ENCODE assay signal across 7 mouse cellular contexts in genomic region chr8:124316466-124317136, GRCm38 (mm10).
DNase-seq lines count a peak whose midpoint lies in the region; ATAC-seq lines count a peak whose summit lies in the region.

No protein-coding gene starts in this region.

- whole genome bisulfite sequencing in embryonic facial prominence, embryonic 15.5 days, result 54% methylated on average over 12 of the region's 12 CpGs
- WGBS in lung, embryonic 16.5 days, result 38% methylated on average over 12 of the region's 12 CpGs

- no peak overlapping the region for H3K4me2 ChIP-seq in embryonic facial prominence, embryonic 15.5 days (replicated peaks)
- no peak overlapping the region for H3K4me2 ChIP-seq in lung, embryonic 16.5 days (ENCODE audit: low read depth, low read length)

- H3K36me3 ChIP-seq in embryonic facial prominence, embryonic 15.5 days, result no peaks in the 10 kb centered on the region
- H3K36me3 ChIP-seq in lung, embryonic 16.5 days (ENCODE audit: control insufficient read depth, insufficient read depth, low read length), result no peaks in the 10 kb centered on the region

- H3K4me3 ChIP-seq in embryonic facial prominence, embryonic 15.5 days (replicated peaks), result no peak overlapping the region
- H3K4me3 ChIP-seq in lung, embryonic 16.5 days (ENCODE audit: low read length), result no peak overlapping the region

- ATAC-seq in embryonic facial prominence, embryonic 15.5 days (ENCODE audit: insufficient number of reproducible peaks, low FRiP score, low TSS enrichment, low read depth), result no peak
- ATAC-seq in lung, embryonic 16.5 days (ENCODE audit: low read depth), result peak; percentile 56

- no peaks in the 10 kb centered on the region for H3K27me3 ChIP-seq in embryonic facial prominence, embryonic 15.5 days
- H3K27me3 ChIP-seq in lung, embryonic 16.5 days (ENCODE audit: control insufficient read depth, insufficient read depth, low read depth, low read length), result no peaks in the 10 kb centered on the region

- H3K27ac ChIP-seq in embryonic facial prominence, embryonic 15.5 days (replicated peaks), result 0 out of 2 replicates have a peak overlapping the region, but pooled peaks have one; percentile 12
- 0 out of 2 replicates have a peak overlapping the region, but pooled peaks have one; percentile 23 for H3K27ac ChIP-seq in lung, embryonic 16.5 days (ENCODE audit: low read length)

- intact Hi-C loops in heart, postnatal 36 days (cut with DNase I), result loop anchor here (2.0 kb wide), 1 partner anchor 34 kb away; no protein-coding TSS in a partner anchor

- no peak overlapping the region for H3K9ac ChIP-seq in embryonic facial prominence, embryonic 15.5 days
- H3K9ac ChIP-seq in lung, embryonic 16.5 days (ENCODE audit: low read length), result no peak overlapping the region

- no peaks in the 10 kb centered on the region for H3K9me3 ChIP-seq in embryonic facial prominence, embryonic 15.5 days (replicated peaks)
- H3K9me3 ChIP-seq in lung, embryonic 16.5 days (ENCODE audit: control insufficient read depth, low read length), result no peaks in the 10 kb centered on the region

- peaks cover 42% of the 10 kb centered on the region for H3K4me1 ChIP-seq in embryonic facial prominence, embryonic 15.5 days
- H3K4me1 ChIP-seq in lung, embryonic 16.5 days (replicated peaks; ENCODE audit: control insufficient read depth, insufficient read depth, low read length), result peaks cover 12% of the 10 kb centered on the region; the same call in 1 of the 2 replicates

- DNase-seq in 3T3-L1 (ENCODE audit: low read depth, low spot score), result peak; percentile 53
- peak; percentile 54 for DNase-seq in adipocyte (ENCODE audit: low spot score)
- DNase-seq in heart, postnatal 36 days, result peak; percentile 77 to 78
- peak; percentile 46 for DNase-seq in urinary bladder, postnatal 10 days (ENCODE audit: low spot score)
- no peak for DNase-seq in embryo, embryonic 9.5 days (ENCODE audit: extremely low spot score)
